Mouse (Mus musculus) adipose tissue, adult 10 weeks (tissue): ENCODE results near the gene Gm4631. TPM values are rescaled to one million over a fixed set of nuclear protein-coding genes. Genes with fewer than 3 reads are reported as not detected.

Source experiments
- polyA plus RNA-seq: library from polyadenylated mRNA; stranded (reverse); fragments of 350-450 nt; fragmentation: Illumina TruSeq; extraction: RNeasy Lipid Tissue Mini Kit (QIAGEN cat#74804); gene quantifications from one replicate; pipeline ENCODE4 v1.2.3, GENCODE M21; 2014; ENCODE audit warnings: low read depth, low replicate concordance

The Gm4631 gene
- 13.7 TPM for polyA plus RNA-seq

GRCm38 (mm10) chr2:175338097-175338496, at the start of gene Gm4631:
Gene Gm4631, minus strand, starts transcription at chr2:175338197.

GRCm38 (mm10) chr2:175372136-175372535, 34.1 kb upstream of the Gm4631 start, which contains the start of gene Zfp968:
Gene Zfp968, plus strand, starts transcription at chr2:175372436.

GRCm38 (mm10) chr2:175274825-175275224, 63.2 kb downstream of the Gm4631 start, which contains the start of gene Gm14440:
Gene Gm14440, plus strand, starts transcription at chr2:175275125.

Other genes with a start within 250 kb of the Gm4631 start
- 5.1 TPM for gene Gm14399, start 196.2 kb downstream of the Gm4631 start, polyA plus RNA-seq
- gene Gm14443, start 162.3 kb downstream of the Gm4631 start, polyA plus RNA-seq: 0.82 TPM
- gene Gm14391, start 131.3 kb downstream of the Gm4631 start, polyA plus RNA-seq: 7.1 TPM
- not detected for gene Gm14440, start 63.1 kb downstream of the Gm4631 start, polyA plus RNA-seq
- 5.9 TPM for gene Zfp968, start 34.2 kb upstream of the Gm4631 start, polyA plus RNA-seq
- gene Gm4724, start 97.6 kb upstream of the Gm4631 start, polyA plus RNA-seq: 19.0 TPM
- 5.6 TPM for gene Zfp965, start 131.8 kb upstream of the Gm4631 start, polyA plus RNA-seq